Mouse (Mus musculus): ENCODE measurements around the gene AC131692.1. TPM values are rescaled to one million over a fixed set of nuclear protein-coding genes. Genes with fewer than 3 reads are reported as not detected.

Gene AC131692.1
- polyA plus RNA-seq, 1 experiment from 2014 or later: not detected

DNA sequence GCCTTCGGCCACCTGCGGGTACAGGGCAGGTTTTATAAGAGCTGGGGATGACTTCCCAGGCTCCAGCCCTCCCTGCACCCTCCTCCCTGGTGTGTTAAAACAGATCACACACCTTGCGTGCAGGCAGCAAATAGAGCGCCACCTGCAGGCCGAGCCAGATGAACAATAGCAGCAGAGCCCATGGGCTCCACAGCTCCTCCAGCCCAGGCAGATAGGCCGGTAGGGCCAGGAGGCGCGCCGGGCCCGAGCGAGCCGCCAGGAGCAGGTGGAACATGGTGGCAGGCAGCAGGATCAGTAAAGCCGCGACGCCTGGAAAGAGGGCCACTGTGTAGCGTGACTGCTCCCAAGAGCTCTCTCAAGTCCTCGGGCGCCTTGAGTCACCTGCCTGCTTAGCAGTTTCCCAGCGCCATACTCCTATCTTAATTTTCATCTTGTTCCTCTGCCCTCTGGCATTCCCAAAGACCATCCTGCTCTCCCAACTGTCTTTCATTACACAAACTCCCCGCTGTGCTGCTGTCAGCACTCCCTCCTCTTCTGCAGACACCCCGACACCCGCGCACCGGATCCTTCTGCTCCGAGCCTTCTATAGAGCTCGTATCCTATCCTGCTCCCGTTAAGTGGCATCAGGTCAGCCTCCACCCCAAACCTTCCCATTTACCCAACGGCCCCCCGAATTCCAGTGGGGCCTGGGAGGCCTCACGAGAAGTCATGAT lies 27.1 kb upstream of the AC131692.1 start:
- TF ChIP-seq CTCF (IDR thresholded peaks at IDR 0.05; ENCODE audit: low read depth): peak; percentile 96
- no peak for TF ChIP-seq EP300 (IDR thresholded peaks at IDR 0.05; ENCODE audit: low read depth)
- H3K36me3 ChIP-seq (replicated peaks; ENCODE audit: insufficient read depth, low read length): peaks cover 14% of the 10 kb centered on the region
- H3K27ac ChIP-seq (ENCODE audit: low read depth): peak overlapping the region; percentile 86
- H3K4me2 ChIP-seq (ENCODE audit: low read depth, low read length): peak overlapping the region; percentile 96
- no peaks in the 10 kb centered on the region for H3K27me3 ChIP-seq (ENCODE audit: insufficient read depth, low read length)
- 1% methylated on average over 30 of the region's 30 CpGs for WGBS (ENCODE audit: insufficient replicate concordance)
- peak; percentile 66 for ATAC-seq
- H3K4me1 ChIP-seq (ENCODE audit: insufficient read depth): peaks cover 38% of the 10 kb centered on the region
- H3K4me3 ChIP-seq (ENCODE audit: low read depth, low read length): peak overlapping the region; percentile 63
- H3K9me3 ChIP-seq (ENCODE audit: low read length): no peaks in the 10 kb centered on the region
- peak overlapping the region; percentile 68 for H3K9ac ChIP-seq (replicated peaks)
- peak; percentile 92 for DNase-seq

DNA sequence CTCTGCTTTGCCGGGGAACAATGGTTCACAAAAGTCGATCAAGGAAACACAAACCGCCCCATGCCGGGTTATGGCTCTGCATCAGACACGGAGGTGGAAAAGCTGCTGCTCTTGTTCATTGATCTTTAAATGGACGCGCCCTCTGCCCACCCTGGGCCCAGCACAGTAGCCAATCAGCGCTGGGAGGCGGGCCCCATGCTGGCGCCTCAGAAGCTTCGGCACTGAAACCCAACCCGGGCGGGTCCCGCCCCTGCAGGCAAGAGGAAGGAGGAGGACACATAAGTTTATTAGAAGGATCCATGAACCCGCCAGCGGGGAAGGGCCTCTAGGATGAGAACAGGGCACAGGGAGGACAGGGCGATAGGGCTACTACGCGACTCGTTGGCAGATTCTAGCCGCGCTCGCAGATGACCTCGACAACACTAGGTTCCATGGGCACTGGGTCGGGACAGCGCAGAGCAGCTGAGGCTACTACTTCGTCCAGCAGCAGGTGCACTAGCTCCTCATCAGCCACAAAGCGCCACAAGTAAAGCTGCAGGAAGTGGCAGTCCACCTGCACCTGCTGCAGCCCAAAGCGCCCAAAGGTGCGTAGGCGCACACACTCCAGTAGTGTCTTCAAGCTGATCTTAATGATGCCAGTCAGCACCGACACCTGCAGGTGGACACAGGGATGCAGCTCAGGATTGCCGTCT lies 26.3 kb upstream of the AC131692.1 start, which contains the start of gene Tm7sf2:
Gene Tm7sf2, minus strand, starts transcription at position 650 of the 692 bp plus-strand sequence.
- TF ChIP-seq EP300 (IDR thresholded peaks at IDR 0.05; ENCODE audit: low read depth) (no peak), CTCF (IDR thresholded peaks at IDR 0.05; ENCODE audit: low read depth) (no peak)
- Histone ChIP-seq H3K9ac (replicated peaks) (peak within 1 kb of the TSS; percentile 68), H3K4me3 (ENCODE audit: low read depth, low read length) (peak within 1 kb of the TSS; percentile 63), H3K36me3 (replicated peaks; ENCODE audit: insufficient read depth, low read length) (peaks cover 18% of the 10 kb centered on the region), H3K4me1 (ENCODE audit: insufficient read depth) (peaks cover 31% of the 10 kb centered on the region), H3K27me3 (ENCODE audit: insufficient read depth, low read length) (no peaks in the 10 kb centered on the region), H3K27ac (ENCODE audit: low read depth) (peak within 1 kb of the TSS; percentile 86), H3K4me2 (ENCODE audit: low read depth, low read length) (peak within 1 kb of the TSS; percentile 96), H3K9me3 (ENCODE audit: low read length) (no peaks in the 10 kb centered on the region)
- peak; percentile 92 for DNase-seq
- ATAC-seq: peak; percentile 89
- WGBS (ENCODE audit: insufficient replicate concordance): 14% methylated on average over 33 of the region's 33 CpGs

DNA sequence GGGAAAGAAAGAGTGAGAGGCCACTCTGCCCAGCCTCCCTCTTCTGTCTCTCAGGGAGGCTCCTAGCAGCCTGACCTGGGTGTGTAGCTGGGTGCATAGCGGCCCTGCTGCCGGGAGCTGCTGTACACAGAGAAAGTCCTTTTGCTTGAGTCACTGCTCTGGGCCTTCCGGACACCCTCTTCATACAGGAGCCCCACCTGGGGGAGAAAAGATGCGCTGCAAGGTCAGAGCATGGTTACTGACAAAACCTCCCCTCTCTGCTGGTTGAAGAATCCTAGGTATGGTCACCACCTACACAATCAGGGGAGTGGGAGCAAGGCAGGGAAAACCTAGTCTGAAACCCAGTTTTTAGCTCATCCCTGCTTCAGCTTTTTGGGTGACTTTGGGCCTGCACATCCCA lies 25.3 kb upstream of the AC131692.1 start:
- Histone ChIP-seq H3K27ac (ENCODE audit: low read depth) (no peak overlapping the region), H3K36me3 (replicated peaks; ENCODE audit: insufficient read depth, low read length) (peaks cover 18% of the 10 kb centered on the region), H3K9me3 (ENCODE audit: low read length) (no peaks in the 10 kb centered on the region), H3K4me1 (ENCODE audit: insufficient read depth) (peaks cover 23% of the 10 kb centered on the region), H3K4me3 (ENCODE audit: low read depth, low read length) (no peak overlapping the region), H3K4me2 (ENCODE audit: low read depth, low read length) (no peak overlapping the region), H3K9ac (replicated peaks) (no peak overlapping the region), H3K27me3 (ENCODE audit: insufficient read depth, low read length) (no peaks in the 10 kb centered on the region)
- no peak for ATAC-seq
- WGBS (ENCODE audit: insufficient replicate concordance): 82% methylated on average over 4 of the region's 4 CpGs
- TF ChIP-seq CTCF (IDR thresholded peaks at IDR 0.05; ENCODE audit: low read depth) (no peak), EP300 (IDR thresholded peaks at IDR 0.05; ENCODE audit: low read depth) (no peak)
- no peak for DNase-seq

DNA sequence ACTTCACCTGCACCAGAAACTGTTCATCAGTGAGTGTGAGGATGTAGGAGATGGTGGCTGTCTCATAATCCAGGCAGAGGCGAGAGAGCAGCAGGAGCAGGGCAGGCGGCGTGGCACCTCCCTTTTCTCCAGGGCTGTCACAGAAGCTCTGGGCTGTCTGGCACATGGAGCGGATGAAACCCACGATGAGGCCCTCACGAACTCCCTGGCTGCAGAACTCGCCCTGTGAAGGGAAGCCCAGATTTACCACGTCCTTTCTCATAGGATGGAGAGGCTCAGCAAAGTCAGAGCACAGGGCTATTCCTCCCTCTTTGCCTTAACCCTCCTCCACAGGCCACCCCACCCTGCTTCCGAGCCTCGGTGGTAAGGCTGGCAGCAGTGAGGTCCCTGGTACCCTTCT lies 24.4 kb upstream of the AC131692.1 start:
- Histone ChIP-seq H3K27me3 (ENCODE audit: insufficient read depth, low read length) (no peaks in the 10 kb centered on the region), H3K4me2 (ENCODE audit: low read depth, low read length) (no peak overlapping the region), H3K36me3 (replicated peaks; ENCODE audit: insufficient read depth, low read length) (peaks cover 18% of the 10 kb centered on the region), H3K4me1 (ENCODE audit: insufficient read depth) (peaks cover 23% of the 10 kb centered on the region), H3K9ac (replicated peaks) (no peak overlapping the region), H3K4me3 (ENCODE audit: low read depth, low read length) (no peak overlapping the region), H3K27ac (ENCODE audit: low read depth) (no peak overlapping the region), H3K9me3 (ENCODE audit: low read length) (no peaks in the 10 kb centered on the region)
- WGBS (ENCODE audit: insufficient replicate concordance): 90% methylated on average over 10 of the region's 10 CpGs
- DNase-seq: no peak
- no peak for ATAC-seq
- TF ChIP-seq EP300 (IDR thresholded peaks at IDR 0.05; ENCODE audit: low read depth) (no peak), CTCF (IDR thresholded peaks at IDR 0.05; ENCODE audit: low read depth) (no peak)

DNA sequence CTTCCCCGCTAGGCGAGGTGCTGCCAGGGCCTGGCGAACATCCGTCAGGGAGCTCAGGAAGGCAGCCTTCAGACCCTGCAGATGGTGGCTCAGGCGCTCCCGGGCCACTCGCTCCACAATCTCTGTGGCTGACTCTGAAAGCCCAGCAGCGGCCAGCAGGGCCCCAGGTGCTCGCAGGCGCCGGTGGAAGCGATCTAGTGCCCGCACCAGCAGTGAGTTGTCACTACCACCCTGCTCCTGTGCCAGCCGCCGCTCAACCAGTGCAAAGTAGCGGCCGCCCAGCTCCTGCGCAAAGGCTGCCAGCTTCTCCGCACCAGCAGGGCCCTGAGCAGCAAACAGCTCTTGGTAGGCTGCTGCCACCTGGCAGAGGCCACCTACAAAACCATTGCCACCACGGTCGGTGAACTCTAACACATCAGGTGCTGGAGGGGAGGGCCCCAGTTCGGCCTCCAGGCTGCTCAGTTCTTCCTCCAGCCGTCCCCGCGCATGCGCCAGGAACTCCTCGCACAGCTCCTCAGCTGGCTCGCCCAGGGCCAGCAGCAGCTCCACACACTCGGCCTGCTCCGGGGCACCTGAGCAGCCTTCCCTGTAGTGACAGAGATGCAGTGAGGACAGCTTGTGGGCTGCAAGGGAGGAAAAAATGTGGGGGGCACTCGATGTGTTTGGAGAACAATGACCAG lies 23.5 kb upstream of the AC131692.1 start:
- Histone ChIP-seq H3K27ac (ENCODE audit: low read depth) (no peak overlapping the region), H3K36me3 (replicated peaks; ENCODE audit: insufficient read depth, low read length) (peaks cover 18% of the 10 kb centered on the region), H3K4me2 (ENCODE audit: low read depth, low read length) (no peak overlapping the region), H3K27me3 (ENCODE audit: insufficient read depth, low read length) (no peaks in the 10 kb centered on the region), H3K4me3 (ENCODE audit: low read depth, low read length) (no peak overlapping the region), H3K9me3 (ENCODE audit: low read length) (no peaks in the 10 kb centered on the region), H3K9ac (replicated peaks) (no peak overlapping the region), H3K4me1 (ENCODE audit: insufficient read depth) (peaks cover 25% of the 10 kb centered on the region)
- 88% methylated on average over 31 of the region's 31 CpGs for WGBS (ENCODE audit: insufficient replicate concordance)
- no peak for ATAC-seq
- no peak for TF ChIP-seq CTCF (IDR thresholded peaks at IDR 0.05; ENCODE audit: low read depth)
- TF ChIP-seq EP300 (IDR thresholded peaks at IDR 0.05; ENCODE audit: low read depth): no peak
- DNase-seq: no peak

DNA sequence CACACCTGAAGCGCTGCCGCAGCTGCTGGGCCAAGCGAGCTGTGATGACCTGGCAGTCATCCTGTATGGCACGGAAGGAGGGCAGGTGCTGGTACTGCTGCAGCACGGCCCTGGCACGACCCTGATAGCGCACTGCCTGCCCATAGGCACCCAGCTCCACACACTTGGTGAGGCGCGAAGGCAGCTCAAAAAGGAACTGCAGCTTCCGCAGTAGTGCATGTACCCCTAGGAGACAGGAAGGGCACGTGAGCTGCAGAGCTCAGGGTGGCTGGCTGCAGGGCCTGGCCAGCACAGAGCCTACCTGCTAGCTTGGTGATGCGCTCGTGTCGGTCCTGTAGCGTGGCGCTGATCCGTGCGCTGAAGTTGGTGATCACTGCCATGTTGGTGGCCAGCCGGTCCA lies 23.0 kb upstream of the AC131692.1 start:
- ATAC-seq (no peak), DNase-seq (no peak)
- peaks cover 18% of the 10 kb centered on the region for H3K36me3 ChIP-seq (replicated peaks; ENCODE audit: insufficient read depth, low read length)
- H3K4me3 ChIP-seq (ENCODE audit: low read depth, low read length): no peak overlapping the region
- no peak for TF ChIP-seq EP300 (IDR thresholded peaks at IDR 0.05; ENCODE audit: low read depth)
- no peak for TF ChIP-seq CTCF (IDR thresholded peaks at IDR 0.05; ENCODE audit: low read depth)
- H3K9ac ChIP-seq (replicated peaks): no peak overlapping the region
- H3K4me2 ChIP-seq (ENCODE audit: low read depth, low read length): no peak overlapping the region
- WGBS (ENCODE audit: insufficient replicate concordance): 92% methylated on average over 19 of the region's 19 CpGs
- no peaks in the 10 kb centered on the region for H3K27me3 ChIP-seq (ENCODE audit: insufficient read depth, low read length)
- H3K4me1 ChIP-seq (ENCODE audit: insufficient read depth): peaks cover 25% of the 10 kb centered on the region
- H3K9me3 ChIP-seq (ENCODE audit: low read length): no peaks in the 10 kb centered on the region
- H3K27ac ChIP-seq (ENCODE audit: low read depth): no peak overlapping the region

Measured in liver, postnatal 0 days (tissue).